Mouse (Mus musculus) inflammation-experienced regulatory T-cells, adult 16 weeks (primary cell): ENCODE results near the gene Trim27. TPM values are rescaled to one million over a fixed set of nuclear protein-coding genes. Genes with fewer than 3 reads are reported as not detected.

Experiments
- polyA plus RNA-seq: library from polyadenylated mRNA; unstranded; fragments of 100-300 nt; shearing (Covaris generic); gene quantifications from one replicate; pipeline ENCODE4 v1.2.1, GENCODE M21; 2017

Gene Trim27
- 29.1 TPM for polyA plus RNA-seq

DNA sequence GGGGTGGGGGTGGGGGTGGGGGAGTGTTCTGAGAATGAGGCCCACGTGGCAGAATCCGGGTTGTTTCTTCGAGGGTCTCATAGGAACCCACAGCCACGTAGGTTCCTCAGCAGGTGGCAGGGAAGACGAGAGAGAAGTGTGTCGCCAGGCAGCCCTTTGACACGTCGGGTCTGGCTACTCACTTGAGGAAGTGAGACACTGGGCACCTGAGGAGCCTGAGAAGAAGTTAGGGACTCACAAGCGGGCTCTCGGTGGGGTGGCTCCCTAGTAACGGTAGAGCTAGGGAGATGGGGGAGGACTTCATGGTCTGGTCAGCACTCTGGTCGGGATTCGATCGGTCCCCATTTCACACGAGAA is at the start of gene Trim27:
Gene Trim27, plus strand, starts transcription at position 79 of the 357 bp plus-strand sequence.

DNA sequence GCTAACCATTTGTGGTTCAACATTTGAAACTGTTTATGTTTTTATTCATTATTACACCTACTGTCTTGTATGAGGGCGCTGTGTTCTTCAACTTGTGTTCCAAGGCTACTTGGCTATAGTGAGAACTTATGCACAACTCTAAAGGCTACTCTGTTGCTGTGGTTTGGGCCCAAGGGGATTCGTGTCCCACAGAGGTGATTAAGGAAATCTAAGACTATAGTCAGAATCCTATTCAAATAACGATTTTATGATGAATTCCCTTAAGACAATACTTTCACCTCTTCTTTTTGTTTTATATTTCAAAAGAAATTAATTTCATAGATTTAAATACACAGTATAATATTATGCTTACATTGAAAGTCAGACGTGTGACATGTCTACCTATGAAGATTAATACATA is 33.5 kb upstream of the Trim27 start, which contains the start of gene Olfr1368:
Gene Olfr1368, minus strand, starts transcription at position 101 of the 400 bp plus-strand sequence.

Other genes starting within 250 kb of the Trim27 start
- gene Olfr1370, start 104.5 kb upstream of the Trim27 start, polyA plus RNA-seq, result not detected
- gene Olfr1369-ps1, start 68.0 kb upstream of the Trim27 start, polyA plus RNA-seq, result not detected
- gene Olfr263, start 49.8 kb upstream of the Trim27 start, polyA plus RNA-seq, result not detected
- not detected for gene Olfr1368, start 33.6 kb upstream of the Trim27 start, polyA plus RNA-seq
- not detected for gene Gpx5, start 113.3 kb downstream of the Trim27 start, polyA plus RNA-seq
- gene Gpx6, start 132.7 kb downstream of the Trim27 start, polyA plus RNA-seq, result not detected
- gene Olfr1367, start 167.5 kb downstream of the Trim27 start, polyA plus RNA-seq, result not detected
- 15.3 TPM for gene Zscan12, start 183.4 kb downstream of the Trim27 start, polyA plus RNA-seq
- 74.5 TPM for gene Zkscan3, start 223.3 kb downstream of the Trim27 start, polyA plus RNA-seq